Mouse (Mus musculus) hematopoietic stem cell, adult 5-6 weeks (primary cell): ENCODE measurements around the gene Prmt3. TPM values are rescaled to one million over a fixed set of nuclear protein-coding genes. Genes with fewer than 3 reads are reported as not detected.

Experiments used
- ATAC-seq, 2 experiments: fragments of 125-278 bp in 1 of 2; replicated peaks in 1 of 2; 2 replicates each; pipeline ENCODE4 v1.8.0; 2016 to 2017; ENCODE audit warnings: inconsistent platforms in 2 of 2, mild to moderate bottlenecking in 2 of 2, moderate number of reproducible peaks in 2 of 2, low read depth in 1 of 2, moderate TSS enrichment in 1 of 2; ENCODE audit not compliant: low FRiP score in 2 of 2, poor library complexity in 2 of 2, severe bottlenecking in 2 of 2, insufficient read depth in 1 of 2, low TSS enrichment in 1 of 2
- total RNA-seq: library from RNA; stranded (forward); fragments of 172-1452, 232-1000 nt; gene quantifications from 2 replicates; pipeline ENCODE4 v1.2.3, GENCODE M21; 2017

Prmt3 gene
- total RNA-seq, 1 experiment from 2014 or later, result 83.4 TPM

GRCm38 (mm10) chr7:49824581-49824980 lies 46.4 kb downstream of the Prmt3 start:
- ATAC-seq, result no peak

GRCm38 (mm10) chr7:49825492-49825891 lies 47.3 kb downstream of the Prmt3 start:
- no peak for ATAC-seq

- ATAC-seq, result no peak
Observed at GRCm38 (mm10) chr7:49827920-49828319, 49.8 kb downstream of the Prmt3 start.

GRCm38 (mm10) chr7:49842366-49843282 lies 64.5 kb downstream of the Prmt3 start:
- ATAC-seq, result peak; percentile 22 to 32; a peak in 1 of 4 replicates

- ATAC-seq, result peak in 1 of 2 experiments; percentile 10; a peak in 1 of 4 replicates
Observed at GRCm38 (mm10) chr7:49843304-49843933, 65.3 kb downstream of the Prmt3 start.

- ATAC-seq, result no peak
Observed at GRCm38 (mm10) chr7:49847939-49848338, 69.8 kb downstream of the Prmt3 start.

- ATAC-seq, result peak in 1 of 2 experiments; percentile 14; a peak in 1 of 4 replicates
Observed at GRCm38 (mm10) chr7:49853342-49854181, 75.4 kb downstream of the Prmt3 start.

- no peak for ATAC-seq
Observed at GRCm38 (mm10) chr7:49857347-49857746, 79.2 kb downstream of the Prmt3 start.

GRCm38 (mm10) chr7:49858257-49858656 lies 80.1 kb downstream of the Prmt3 start:
- no peak for ATAC-seq

GRCm38 (mm10) chr7:49859820-49860219 lies 81.7 kb downstream of the Prmt3 start:
- ATAC-seq, result no peak

GRCm38 (mm10) chr7:49861196-49861595 lies 83.0 kb downstream of the Prmt3 start:
- no peak for ATAC-seq

GRCm38 (mm10) chr7:49863753-49864152 lies 85.6 kb downstream of the Prmt3 start:
- ATAC-seq, result 0 out of 4 replicates have a peak, but pooled peaks of 1 of the 2 experiments have one; percentile 12

- no peak for ATAC-seq
Observed at GRCm38 (mm10) chr7:49869656-49870055, 91.5 kb downstream of the Prmt3 start.

- no peak for ATAC-seq
Observed at GRCm38 (mm10) chr7:49870276-49870675, 92.1 kb downstream of the Prmt3 start.

- no peak for ATAC-seq
Observed at GRCm38 (mm10) chr7:49877307-49877706, 99.2 kb downstream of the Prmt3 start.

- ATAC-seq, result no peak
Observed at GRCm38 (mm10) chr7:49879051-49879450, 100.9 kb downstream of the Prmt3 start.

- no peak for ATAC-seq
Observed at GRCm38 (mm10) chr7:49879998-49880707, 102.0 kb downstream of the Prmt3 start.
